Mouse (Mus musculus) midbrain, embryonic 16.5 days (tissue): ENCODE measurements around the gene Zbtb46. TPM values are rescaled to one million over a fixed set of nuclear protein-coding genes. Genes with fewer than 3 reads are reported as not detected.
A peak's percentile ranks its signal among the peaks of the same experiment; 100 is the strongest.
"Not testable (repeated sequence)": the region's sequence is repeated elsewhere in the genome, so short reads cannot be mapped to it uniquely, and the experiment has no call there.

Experiments used
- ATAC-seq: fragments of 200-750 bp; cut with Nextera tagmentation; 2 replicates; pipeline ENCODE4 v1.8.0; 2017; ENCODE audit warnings: moderate TSS enrichment
- H3K27ac ChIP-seq: fragments of 300-500 bp; sonication (generic); 2 replicates; pipeline ENCODE4 v1.5.1; 2014; ENCODE audit warnings: mild to moderate bottlenecking, low read length, mixed read lengths
- H3K27me3 ChIP-seq: fragments of 300-500 bp; sonication (generic); 2 replicates; pipeline ENCODE4 v1.6.1; 2014; ENCODE audit warnings: low read depth, low read length, mixed read lengths; ENCODE audit not compliant: control insufficient read depth, insufficient read depth
- H3K36me3 ChIP-seq: fragments of 300-500 bp; sonication (generic); 2 replicates; pipeline ENCODE4 v1.6.1; 2014; ENCODE audit warnings: mild to moderate bottlenecking, low read length, moderate library complexity, mixed read lengths; ENCODE audit not compliant: control insufficient read depth, insufficient read depth
- H3K4me1 ChIP-seq: fragments of 300-500 bp; sonication (generic); 2 replicates; pipeline ENCODE4 v1.6.1; 2014; ENCODE audit warnings: mild to moderate bottlenecking, low read length, mixed read lengths; ENCODE audit not compliant: control insufficient read depth, insufficient read depth
- H3K4me2 ChIP-seq: fragments of 300-500 bp; sonication (generic); 2 replicates; pipeline ENCODE4 v1.6.1; 2014; ENCODE audit warnings: mild to moderate bottlenecking, low read length, mixed read lengths
- H3K4me3 ChIP-seq: fragments of 300-500 bp; sonication (generic); 2 replicates; pipeline ENCODE4 v1.5.1; 2014; ENCODE audit warnings: low read depth, mild to moderate bottlenecking, low read length, moderate library complexity, mixed read lengths
- H3K9ac ChIP-seq: fragments of 300-500 bp; sonication (generic); 2 replicates; pipeline ENCODE4 v1.6.1; 2014; ENCODE audit warnings: low read depth, low read length, mixed read lengths
- H3K9me3 ChIP-seq: fragments of 300-500 bp; sonication (generic); replicated peaks from 2 replicates; pipeline ENCODE4 v1.6.1; 2014; ENCODE audit warnings: mild to moderate bottlenecking, low read length, mixed read lengths; ENCODE audit not compliant: control insufficient read depth, poor library complexity, severe bottlenecking
- WGBS: fragments of 180-500 bp; shearing (Covaris S2); extraction: QIAGEN DNeasy Blood & Tissue Kit; methylation state at CpG from one replicate; pipeline ENCODE4 v1.1.7; 2014; 5-methylcytosine and 5-hydroxymethylcytosine counted together
- polyA plus RNA-seq: library from polyadenylated mRNA; unstranded; fragments of >200 nt; fragmentation: Nextera tagmentation; extraction: Ambion mirVana; gene quantifications from 2 replicates; pipeline ENCODE4 v1.2.1, GENCODE M21; 2015

Gene Zbtb46
- 21.6 and 26.2 TPM in 2 replicates for polyA plus RNA-seq

GRCm38 (mm10) chr2:181459153-181459672 is at the start of gene Zbtb46:
TSS of gene Zbtb46 (minus strand) at chr2:181459426.
- Histone ChIP-seq H3K4me1 (peaks cover 15% of the 10 kb centered on the region), H3K9ac (peak within 1 kb of the TSS; percentile 99), H3K27ac (peak within 1 kb of the TSS; percentile 75), H3K4me2 (peak within 1 kb of the TSS; percentile 94), H3K36me3 (no peaks in the 10 kb centered on the region), H3K4me3 (peak within 1 kb of the TSS; percentile 97), H3K27me3 (peaks cover 3% of the 10 kb centered on the region), H3K9me3 (no peaks in the 10 kb centered on the region)
- peak; percentile 89 for ATAC-seq
- WGBS, result under 1% methylated on average over 51 of the region's 83 CpGs

GRCm38 (mm10) chr2:181498644-181499043 is 39.4 kb upstream of the Zbtb46 start:
- no peak overlapping the region for H3K27ac ChIP-seq
- no peak for ATAC-seq
- no peak overlapping the region for H3K9ac ChIP-seq
- WGBS, result 81% methylated on average over 4 of the region's 4 CpGs
- H3K4me3 ChIP-seq, result no peak overlapping the region
- no peaks in the 10 kb centered on the region for H3K9me3 ChIP-seq
- peaks cover 21% of the 10 kb centered on the region for H3K36me3 ChIP-seq
- no peak overlapping the region for H3K4me2 ChIP-seq
- H3K4me1 ChIP-seq, result peaks cover 15% of the 10 kb centered on the region
- no peaks in the 10 kb centered on the region for H3K27me3 ChIP-seq

DNA sequence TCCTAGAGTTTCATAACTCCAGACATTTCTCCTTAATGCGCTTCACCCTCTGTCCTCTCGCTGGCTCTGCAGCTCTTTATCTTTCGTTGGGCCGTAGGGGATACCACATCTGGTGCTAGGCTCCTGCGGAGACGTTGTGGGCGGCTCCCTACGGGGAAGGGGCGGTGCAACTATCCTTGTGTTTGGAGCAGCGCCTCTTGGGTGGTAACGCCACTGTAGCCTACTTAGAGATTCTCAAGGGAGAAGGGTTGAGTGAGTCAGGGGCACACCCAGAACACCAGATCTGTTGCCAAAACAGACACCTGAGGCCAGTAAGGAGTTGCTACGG is 38.3 kb upstream of the Zbtb46 start:
- Histone ChIP-seq H3K36me3 (peaks cover 12% of the 10 kb centered on the region), H3K4me3 (peak overlapping the region; percentile 73), H3K27me3 (no peaks in the 10 kb centered on the region), H3K27ac (peak overlapping the region; percentile 84), H3K4me1 (peaks cover 15% of the 10 kb centered on the region), H3K4me2 (peak overlapping the region; percentile 62), H3K9ac (peak overlapping the region; percentile 86), H3K9me3 (no peaks in the 10 kb centered on the region)
- 0% methylated on average over 12 of the region's 12 CpGs for WGBS
- peak; percentile 27 for ATAC-seq

DNA sequence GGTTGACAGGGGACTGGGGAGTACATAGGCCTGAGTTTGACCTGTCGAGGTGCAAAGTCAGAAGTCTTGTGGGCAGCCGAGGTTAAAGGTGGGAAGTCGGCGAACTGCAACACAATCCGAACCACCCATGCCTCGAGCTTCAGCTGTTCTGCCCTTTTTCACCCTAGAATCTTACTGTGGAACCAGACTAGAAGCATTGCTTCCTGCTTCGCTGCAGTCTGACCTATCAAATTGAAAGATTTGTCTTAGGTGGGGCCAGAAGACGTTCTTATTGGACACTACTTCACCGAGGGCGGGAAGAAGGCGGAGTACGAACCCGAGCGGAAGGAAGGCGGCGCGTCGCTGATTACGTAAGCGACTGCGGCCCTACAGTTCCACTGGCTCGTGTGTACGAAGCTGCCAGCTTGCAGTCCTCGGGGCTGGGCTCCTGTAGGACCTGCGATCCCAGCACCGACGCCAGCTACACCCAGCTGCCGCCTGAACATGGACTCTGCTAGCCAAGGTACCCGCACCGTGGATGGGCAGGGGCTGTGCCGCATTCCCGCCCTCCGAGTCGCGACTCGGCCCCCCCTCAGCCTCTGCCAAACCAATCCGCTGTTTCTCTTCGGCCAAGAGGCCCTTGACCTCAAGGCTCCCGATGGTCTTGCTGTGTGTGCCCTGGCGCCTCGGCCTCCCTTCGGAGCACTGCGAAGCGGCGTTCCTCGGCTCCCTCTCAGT is 37.8 kb upstream of the Zbtb46 start, which contains the start of gene Tpd52l2:
Tpd52l2 (plus strand) TSS at position 312 of the 717 bp plus-strand sequence.
- H3K4me1 ChIP-seq, result peaks cover 15% of the 10 kb centered on the region
- H3K27ac ChIP-seq, result peak within 1 kb of the TSS; percentile 84
- H3K4me3 ChIP-seq, result peak within 1 kb of the TSS; percentile 73
- no peaks in the 10 kb centered on the region for H3K9me3 ChIP-seq
- no peaks in the 10 kb centered on the region for H3K27me3 ChIP-seq
- H3K36me3 ChIP-seq, result peaks cover 8% of the 10 kb centered on the region; the same call in 1 of the 2 replicates
- peak within 1 kb of the TSS; percentile 86 for H3K9ac ChIP-seq
- WGBS, result under 1% methylated on average over 46 of the region's 46 CpGs
- peak; percentile 99 for ATAC-seq
- H3K4me2 ChIP-seq, result peak within 1 kb of the TSS; percentile 62

GRCm38 (mm10) chr2:181496281-181496680 is 37.1 kb upstream of the Zbtb46 start:
- Histone ChIP-seq H3K9ac (peak overlapping the region; percentile 57), H3K9me3 (no peaks in the 10 kb centered on the region), H3K36me3 (peaks cover 3% of the 10 kb centered on the region; the same call in 1 of the 2 replicates), H3K27ac (peak overlapping the region; percentile 71), H3K4me1 (peaks cover 15% of the 10 kb centered on the region), H3K27me3 (no peaks in the 10 kb centered on the region), H3K4me2 (peak overlapping the region; percentile 62), H3K4me3 (peak overlapping the region; percentile 73)
- WGBS, result 11% methylated on average over 8 of the region's 8 CpGs
- peak; percentile 77 for ATAC-seq

- H3K4me3 ChIP-seq, H3K36me3 ChIP-seq, H3K9me3 ChIP-seq, ATAC-seq, H3K4me2 ChIP-seq, H3K27ac ChIP-seq, H3K9ac ChIP-seq, H3K27me3 ChIP-seq: not testable (repeated sequence)
- H3K4me1 ChIP-seq, result peaks cover 15% of the 10 kb centered on the region
- 64% methylated on average over 8 of the region's 8 CpGs for WGBS
Measured at GRCm38 (mm10) chr2:181495845-181496244, 36.6 kb upstream of the Zbtb46 start.

DNA sequence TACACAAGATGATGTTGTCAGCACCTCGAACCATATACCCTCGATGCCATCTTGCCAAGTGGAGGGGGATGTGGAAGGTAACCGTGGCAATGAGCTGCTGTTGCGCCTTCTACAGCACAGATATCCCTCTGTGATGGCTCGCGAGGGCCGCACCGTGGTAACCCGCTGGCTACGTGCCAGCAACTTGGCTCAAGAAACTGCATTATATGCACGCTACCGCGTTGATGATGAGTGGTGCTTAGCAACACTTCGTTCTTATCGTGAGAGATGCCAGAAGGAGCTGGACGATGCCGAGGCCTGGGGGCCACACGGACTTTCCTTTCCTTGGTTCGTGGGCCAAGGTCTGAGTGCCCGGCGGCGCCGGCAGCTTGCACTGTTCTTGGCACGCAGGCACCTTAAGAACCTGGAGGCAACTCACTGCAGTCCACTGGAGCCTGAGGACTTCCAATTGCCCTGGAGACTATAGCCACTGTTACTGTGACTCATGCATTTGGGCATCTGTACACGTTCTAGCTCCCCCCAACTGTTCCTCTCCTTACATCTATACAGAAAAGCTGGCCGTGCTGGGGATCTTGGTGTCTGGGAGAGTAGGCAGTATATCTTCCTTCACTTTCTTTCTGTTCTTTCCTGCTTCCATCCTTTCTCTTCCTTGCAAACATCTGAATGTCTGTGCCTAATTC is 35.2 kb upstream of the Zbtb46 start:
- Histone ChIP-seq H3K4me2 (no peak overlapping the region), H3K4me1 (peaks cover 15% of the 10 kb centered on the region), H3K27ac (no peak overlapping the region), H3K9ac (no peak overlapping the region), H3K36me3 (no peaks in the 10 kb centered on the region), H3K4me3 (no peak overlapping the region), H3K9me3 (no peaks in the 10 kb centered on the region), H3K27me3 (no peaks in the 10 kb centered on the region)
- no peak for ATAC-seq
- 73% methylated on average over 26 of the region's 26 CpGs for WGBS

GRCm38 (mm10) chr2:181493156-181493927 is 34.1 kb upstream of the Zbtb46 start, which contains the start of gene Abhd16b:
TSS of gene Abhd16b (plus strand) at chr2:181493206.
- peaks cover 10% of the 10 kb centered on the region for H3K4me1 ChIP-seq
- H3K27me3 ChIP-seq, result no peaks in the 10 kb centered on the region
- no peak within 1 kb of the TSS for H3K4me2 ChIP-seq
- no peak for ATAC-seq
- no peaks in the 10 kb centered on the region for H3K9me3 ChIP-seq
- H3K27ac ChIP-seq, result no peak within 1 kb of the TSS
- H3K9ac ChIP-seq, result no peak within 1 kb of the TSS
- H3K36me3 ChIP-seq, result no peaks in the 10 kb centered on the region
- 85% methylated on average over 31 of the region's 31 CpGs for WGBS
- no peak within 1 kb of the TSS for H3K4me3 ChIP-seq
